ENCODE assay signal across 10 mouse cellular contexts in genomic region chr3:95709044-95709443, GRCm38 (mm10).
"Had no signal": no experiment of that assay in that cellular context is flagged by ENCODE, and none has a peak within 500 bp of the region (broad histone marks: within the 10 kb centered on the region; RNA-seq: fewer than 3 reads in every experiment).

No protein-coding gene starts in this region.

- ATAC-seq: intestine, embryonic 15.5 days; midbrain, embryonic 13.5 days had no signal

- H3K27ac ChIP-seq: intestine, embryonic 15.5 days; limb, embryonic 12.5 days; lung, embryonic 15.5 days; macrophage; midbrain, embryonic 13.5 days had no signal

- DNase-seq: kidney, adult 18-20 months; kidney, postnatal 10 days; layer of hippocampus, postnatal 36 days; lung, postnatal 14 days; thymus, adult 18-20 months had no signal

- H3K4me3 ChIP-seq: intestine, embryonic 15.5 days; limb, embryonic 12.5 days; lung, embryonic 15.5 days; midbrain, embryonic 13.5 days had no signal
